Mouse (Mus musculus): ENCODE data around the gene Dnase2b. TPM values are rescaled to one million over a fixed set of nuclear protein-coding genes. Genes with fewer than 3 reads are reported as not detected.

Gene Dnase2b
- total RNA-seq (2015; ENCODE audit: low replicate concordance) = not detected in 2 replicates
- total RNA-seq (2017; ENCODE audit: low replicate concordance) = not detected in 2 replicates

DNA sequence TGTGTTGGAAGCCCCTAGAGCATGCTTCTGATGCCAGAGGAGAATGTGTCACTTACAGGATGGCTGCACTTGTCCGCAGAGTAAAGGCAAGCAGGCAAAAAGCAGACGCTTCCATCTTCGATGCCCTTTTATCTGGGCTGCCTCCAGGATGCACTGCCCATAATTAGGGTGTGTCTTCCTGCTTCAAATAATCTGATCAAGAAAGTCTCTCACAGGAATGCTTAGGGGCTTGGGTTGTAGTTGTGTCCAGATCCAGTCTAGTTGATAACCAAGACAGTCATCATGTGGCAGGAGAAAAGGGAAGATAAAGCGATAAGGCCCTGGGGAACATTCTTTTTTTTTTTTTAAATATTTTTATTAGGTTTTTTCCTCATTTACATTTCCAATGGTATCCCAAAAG is at the start of gene Dnase2b:
Gene Dnase2b, minus strand, starts transcription at position 101 of the 400 bp plus-strand sequence.
- ATAC-seq (replicated peaks; ENCODE audit: low FRiP score, poor library complexity, severe bottlenecking) = no peak

DNA sequence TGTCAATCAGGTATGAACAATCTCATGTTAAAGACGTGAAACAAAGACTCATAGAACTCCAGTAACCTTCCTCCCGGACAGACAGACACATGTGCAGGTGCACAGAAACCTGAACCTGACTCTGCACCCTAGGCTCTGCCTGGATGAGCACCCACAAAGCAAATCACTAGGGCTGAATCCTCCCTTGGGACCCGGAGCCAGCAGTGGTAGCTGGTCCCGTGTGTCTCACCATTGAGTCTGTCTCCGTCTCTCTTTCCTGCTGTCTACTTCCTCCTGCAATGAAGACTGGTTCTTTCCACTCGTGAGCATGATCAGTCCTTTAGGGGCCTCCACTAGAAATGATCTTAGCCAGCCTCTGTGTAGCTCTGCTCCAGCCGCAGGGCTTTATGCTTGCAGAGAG is 46.5 kb upstream of the Dnase2b start:
- no peak for ATAC-seq (replicated peaks; ENCODE audit: low FRiP score, poor library complexity, severe bottlenecking)

DNA sequence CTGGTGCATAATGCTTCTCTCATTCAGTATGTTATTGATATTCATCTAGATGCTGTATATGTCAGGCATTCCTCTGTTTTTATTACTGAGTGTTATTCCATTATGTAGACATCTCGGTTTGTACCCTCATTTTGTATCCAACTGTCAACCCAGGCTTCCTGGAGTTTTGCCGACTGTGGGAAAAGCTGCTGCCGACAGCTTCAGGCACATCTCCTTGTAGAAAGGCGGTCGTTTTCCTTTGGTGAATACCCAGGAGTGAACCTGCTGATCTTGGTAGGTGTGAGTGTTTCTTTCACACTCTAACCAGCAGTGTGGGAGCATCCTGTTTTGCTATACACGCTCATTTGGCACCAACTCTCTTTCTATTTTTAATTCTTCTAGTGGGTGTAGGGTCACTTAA is 45.6 kb upstream of the Dnase2b start:
- no peak for ATAC-seq (replicated peaks; ENCODE audit: low FRiP score, poor library complexity, severe bottlenecking)

DNA sequence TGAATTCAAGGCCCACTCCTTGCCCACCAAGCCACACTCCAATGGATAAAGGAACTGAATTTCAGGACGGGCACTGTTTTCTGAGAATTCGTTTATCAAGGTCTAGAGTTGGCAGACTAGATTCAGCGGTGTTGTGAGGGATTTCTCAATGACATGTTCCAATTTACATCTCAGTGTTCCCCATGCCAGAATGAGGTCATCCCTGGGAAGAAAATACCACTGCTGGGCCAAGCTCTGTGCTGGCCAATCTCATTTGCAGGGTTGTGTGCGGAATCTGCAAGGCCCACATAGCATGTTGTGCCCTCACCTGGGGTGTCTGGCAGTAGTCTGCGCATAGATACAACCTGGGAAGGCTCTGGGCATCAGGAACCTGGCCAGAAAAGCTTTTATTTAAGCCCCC is 43.9 kb upstream of the Dnase2b start:
- ATAC-seq (replicated peaks; ENCODE audit: low FRiP score, poor library complexity, severe bottlenecking) = no peak

GRCm38 (mm10) chr3:146658061-146658639 is 42.8 kb upstream of the Dnase2b start:
- no peak for ATAC-seq (replicated peaks; ENCODE audit: low FRiP score, poor library complexity, severe bottlenecking)

GRCm38 (mm10) chr3:146657433-146657832 is 42.0 kb upstream of the Dnase2b start:
- no peak for ATAC-seq (replicated peaks; ENCODE audit: low FRiP score, poor library complexity, severe bottlenecking)

GRCm38 (mm10) chr3:146655111-146655577 is 39.7 kb upstream of the Dnase2b start:
- ATAC-seq (replicated peaks; ENCODE audit: low FRiP score, poor library complexity, severe bottlenecking) = peak; percentile 85

GRCm38 (mm10) chr3:146653692-146654091 is 38.3 kb upstream of the Dnase2b start:
- peak; percentile 59 for ATAC-seq (replicated peaks; ENCODE audit: low FRiP score, poor library complexity, severe bottlenecking)

DNA sequence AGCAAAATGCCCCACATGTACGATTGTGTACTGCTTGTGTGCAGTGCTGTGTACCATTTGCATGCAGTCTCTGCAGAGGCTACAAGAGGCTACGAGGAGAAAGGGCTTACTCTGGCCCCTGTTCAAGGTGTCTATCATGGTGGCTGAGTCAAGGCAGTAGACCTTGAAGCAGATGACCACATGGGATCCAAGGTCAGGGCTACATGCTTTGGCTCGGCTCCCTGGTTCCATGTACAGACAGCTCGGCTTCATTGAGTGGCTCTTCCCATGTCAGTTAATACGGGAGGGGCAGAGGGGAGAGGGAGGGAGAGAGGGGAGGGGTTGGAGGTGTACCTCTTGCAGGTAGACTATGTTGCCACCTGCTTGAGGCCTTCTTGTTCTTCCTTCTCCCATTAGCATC is 37.0 kb upstream of the Dnase2b start:
- no peak for ATAC-seq (replicated peaks; ENCODE audit: low FRiP score, poor library complexity, severe bottlenecking)

DNA sequence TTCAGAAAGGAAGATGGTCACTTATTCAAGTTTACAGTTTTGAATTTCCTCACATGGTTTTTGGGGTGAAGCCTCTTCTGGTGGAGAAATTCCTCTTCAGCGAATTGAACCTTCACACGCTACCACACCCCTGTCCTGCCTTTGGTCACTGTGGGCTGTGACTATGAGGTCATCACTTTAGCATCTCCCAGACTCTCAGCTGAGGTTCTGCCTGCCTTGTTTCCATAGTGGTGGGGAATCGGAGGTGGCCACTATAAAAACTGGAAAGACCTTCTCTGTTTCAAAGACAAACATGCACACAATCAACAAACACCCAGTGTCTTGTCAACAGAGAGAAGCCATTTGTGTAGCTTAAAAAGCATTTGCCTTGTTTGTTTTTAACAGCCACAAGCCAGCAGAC is 35.8 kb upstream of the Dnase2b start, which contains the start of gene 4930503B20Rik:
Gene 4930503B20Rik, minus strand, starts transcription at position 101 of the 400 bp plus-strand sequence.
- no peak for ATAC-seq (replicated peaks; ENCODE audit: low FRiP score, poor library complexity, severe bottlenecking)

GRCm38 (mm10) chr3:146650716-146651115 is 35.3 kb upstream of the Dnase2b start:
- no peak for ATAC-seq (replicated peaks; ENCODE audit: low FRiP score, poor library complexity, severe bottlenecking)

DNA sequence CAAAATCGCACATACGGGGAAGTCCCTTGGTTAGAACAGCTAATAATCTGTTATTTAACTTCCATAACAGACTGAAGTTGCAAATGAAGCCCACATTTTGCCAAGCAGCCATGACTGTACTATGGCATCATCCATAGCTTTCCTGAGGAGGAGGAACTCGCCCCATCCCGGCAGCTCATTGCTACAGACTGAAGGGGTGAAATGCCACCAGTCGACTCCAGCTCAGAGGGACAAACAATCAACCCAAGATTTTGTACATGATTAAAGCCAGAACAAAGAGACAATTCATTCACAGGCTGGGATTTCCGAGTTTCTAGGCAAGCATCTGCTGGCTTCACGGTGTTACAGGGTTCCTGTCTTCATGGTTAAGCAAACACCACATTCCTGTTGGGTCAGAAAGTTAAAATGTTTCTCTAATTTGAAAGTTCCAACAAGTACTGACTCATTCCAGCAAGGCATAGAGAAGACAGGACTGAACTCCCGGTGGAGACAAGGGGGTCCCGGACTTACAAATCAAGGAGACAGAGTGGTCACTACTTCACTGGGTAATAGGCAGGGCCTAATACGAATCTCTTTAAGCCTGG is 34.0 kb upstream of the Dnase2b start:
- ATAC-seq (replicated peaks; ENCODE audit: low FRiP score, poor library complexity, severe bottlenecking) = no peak

- no peak for ATAC-seq (replicated peaks; ENCODE audit: low FRiP score, poor library complexity, severe bottlenecking)
Measured at GRCm38 (mm10) chr3:146641818-146642427, 26.5 kb upstream of the Dnase2b start.

GRCm38 (mm10) chr3:146632506-146632905 is 17.1 kb upstream of the Dnase2b start:
- no peak for ATAC-seq (replicated peaks; ENCODE audit: low FRiP score, poor library complexity, severe bottlenecking)

DNA sequence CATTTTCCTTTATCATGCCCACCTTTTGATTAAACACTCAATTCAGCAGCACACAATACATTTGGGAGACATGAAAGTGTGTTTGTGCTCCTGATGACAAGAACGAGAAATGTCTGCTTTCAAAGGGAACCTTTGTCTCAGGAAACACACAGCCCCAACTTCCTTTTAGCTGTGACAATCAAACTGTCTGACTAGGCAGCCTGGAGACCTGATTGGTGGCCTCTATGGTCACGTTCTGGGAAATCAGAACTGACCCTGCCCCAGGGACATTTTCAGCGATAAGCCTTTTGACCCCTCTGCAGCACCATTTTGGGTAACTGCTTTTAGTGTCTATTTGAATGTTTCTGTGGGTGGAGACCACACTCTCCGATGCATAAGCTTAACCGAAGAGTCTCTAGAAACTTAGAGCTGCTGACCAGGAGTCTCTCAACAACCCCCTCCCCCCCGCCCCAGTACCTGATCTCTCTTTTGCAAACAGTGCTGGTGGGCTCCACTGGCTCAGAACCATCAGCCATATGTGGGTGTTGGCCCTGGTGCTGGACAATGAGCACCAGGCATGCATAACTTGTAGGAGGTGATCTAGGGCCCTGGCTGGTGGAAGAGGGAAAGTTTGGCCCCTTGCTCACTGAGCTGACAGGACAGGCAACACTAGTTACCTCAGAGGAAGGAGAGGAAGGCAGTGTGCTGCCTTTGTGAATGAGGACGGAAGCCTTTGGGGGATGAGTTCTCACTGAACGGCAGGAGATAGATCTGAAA is 13.0 kb upstream of the Dnase2b start:
- no peak for ATAC-seq (replicated peaks; ENCODE audit: low FRiP score, poor library complexity, severe bottlenecking)

GRCm38 (mm10) chr3:146625766-146626165 is 10.4 kb upstream of the Dnase2b start:
- no peak for ATAC-seq (replicated peaks; ENCODE audit: low FRiP score, poor library complexity, severe bottlenecking)

DNA sequence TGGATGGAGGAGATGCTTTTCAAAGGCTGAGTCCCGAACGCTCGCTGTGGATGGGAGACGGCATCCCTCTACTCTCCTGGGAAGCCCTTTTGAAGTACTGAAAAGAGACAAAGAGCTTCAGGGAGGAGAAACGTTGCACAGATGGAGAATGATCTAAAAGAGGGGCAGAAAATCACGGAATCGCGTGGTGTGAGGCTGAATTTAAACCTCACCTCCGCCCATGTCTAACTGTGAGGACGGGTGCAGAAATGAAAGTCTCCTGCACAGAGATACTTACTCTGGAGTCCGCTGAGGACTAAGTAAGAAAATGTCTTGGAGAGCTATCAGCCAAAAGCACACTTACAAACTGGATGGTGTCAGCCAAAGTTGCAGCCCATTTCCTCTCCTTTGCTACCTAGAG is 6.6 kb upstream of the Dnase2b start:
- ATAC-seq (replicated peaks; ENCODE audit: low FRiP score, poor library complexity, severe bottlenecking) = no peak

GRCm38 (mm10) chr3:146620555-146621249 is 5.3 kb upstream of the Dnase2b start:
- no peak for ATAC-seq (replicated peaks; ENCODE audit: low FRiP score, poor library complexity, severe bottlenecking)

GRCm38 (mm10) chr3:146620101-146620500 is 4.7 kb upstream of the Dnase2b start:
- ATAC-seq (replicated peaks; ENCODE audit: low FRiP score, poor library complexity, severe bottlenecking) = no peak

DNA sequence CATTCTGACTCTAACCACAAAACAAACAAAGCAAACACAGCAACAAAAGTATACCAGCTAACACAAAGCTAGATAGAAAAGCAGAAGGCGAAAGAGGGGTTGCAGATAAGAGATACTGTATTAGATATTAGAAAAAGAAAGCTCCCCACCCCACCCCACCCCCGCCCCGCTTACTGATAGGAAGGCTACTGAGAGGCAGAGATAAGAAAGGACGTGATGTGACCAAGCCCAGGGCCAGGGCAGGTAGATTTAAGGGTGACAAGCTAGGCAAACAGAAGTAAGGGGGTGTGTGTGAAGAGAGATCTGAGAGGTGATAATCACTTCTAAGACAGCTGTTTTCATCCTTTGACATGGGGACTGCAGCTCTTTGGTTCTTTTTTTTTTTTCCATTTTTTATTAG is 3.0 kb upstream of the Dnase2b start:
- ATAC-seq (replicated peaks; ENCODE audit: low FRiP score, poor library complexity, severe bottlenecking) = no peak
